Mouse (Mus musculus): ENCODE measurements around the gene Pprc1. TPM values are rescaled to one million over a fixed set of nuclear protein-coding genes. Genes with fewer than 3 reads are reported as not detected.
A peak's percentile ranks its signal among the peaks of the same experiment; 100 is the strongest.

Pprc1 gene
- polyA plus RNA-seq, 1 experiment from 2014 or later = 50.2 TPM

GRCm38 (mm10) chr19:46037925-46038850 lies 6.5 kb upstream of the Pprc1 start:
- no peak for DNase-seq (ENCODE audit: low spot score)
- Histone ChIP-seq H3K4me1 (peaks cover 63% of the 10 kb centered on the region), H3K27me3 (ENCODE audit: insufficient read depth, poor library complexity, severe bottlenecking) (no peaks in the 10 kb centered on the region), H3K36me3 (peaks cover 36% of the 10 kb centered on the region), H3K4me3 (peak overlapping the region; percentile 97), H3K9me3 (no peaks in the 10 kb centered on the region), H3K27ac (peak overlapping the region; percentile 96)
- 21% methylated on average over 13 of the region's 13 CpGs for WGBS

- no peak for DNase-seq (ENCODE audit: low spot score)
- H3K27ac ChIP-seq = peak overlapping the region; percentile 96
- peaks cover 30% of the 10 kb centered on the region for H3K36me3 ChIP-seq
- WGBS = under 1% methylated on average over 16 of the region's 17 CpGs
- peaks cover 70% of the 10 kb centered on the region for H3K4me1 ChIP-seq
- no peaks in the 10 kb centered on the region for H3K27me3 ChIP-seq (ENCODE audit: insufficient read depth, poor library complexity, severe bottlenecking)
- H3K4me3 ChIP-seq = peak overlapping the region; percentile 97
- H3K9me3 ChIP-seq = no peaks in the 10 kb centered on the region
Measured at GRCm38 (mm10) chr19:46038851-46039260, 5.8 kb upstream of the Pprc1 start.

- H3K27me3 ChIP-seq (ENCODE audit: insufficient read depth, poor library complexity, severe bottlenecking) = no peaks in the 10 kb centered on the region
- H3K36me3 ChIP-seq = peaks cover 23% of the 10 kb centered on the region
- H3K4me1 ChIP-seq = peaks cover 75% of the 10 kb centered on the region
- H3K27ac ChIP-seq = peak overlapping the region; percentile 96
- peak; percentile 94 for DNase-seq (ENCODE audit: low spot score)
- 2% methylated on average over 27 of the region's 30 CpGs for WGBS
- peak overlapping the region; percentile 97 for H3K4me3 ChIP-seq
- H3K9me3 ChIP-seq = no peaks in the 10 kb centered on the region
Measured at GRCm38 (mm10) chr19:46039478-46039877, 5.2 kb upstream of the Pprc1 start.

- peak overlapping the region; percentile 96 for H3K27ac ChIP-seq
- peaks cover 15% of the 10 kb centered on the region for H3K36me3 ChIP-seq
- peaks cover 75% of the 10 kb centered on the region for H3K4me1 ChIP-seq
- peak overlapping the region; percentile 97 for H3K4me3 ChIP-seq
- H3K27me3 ChIP-seq (ENCODE audit: insufficient read depth, poor library complexity, severe bottlenecking) = no peaks in the 10 kb centered on the region
- WGBS = 43% methylated on average over 14 of the region's 14 CpGs
- DNase-seq (ENCODE audit: low spot score) = no peak
- no peaks in the 10 kb centered on the region for H3K9me3 ChIP-seq
Measured at GRCm38 (mm10) chr19:46040149-46040902, 4.4 kb upstream of the Pprc1 start.

GRCm38 (mm10) chr19:46041299-46041932 lies 3.3 kb upstream of the Pprc1 start:
- Histone ChIP-seq H3K27me3 (ENCODE audit: insufficient read depth, poor library complexity, severe bottlenecking) (no peaks in the 10 kb centered on the region), H3K9me3 (no peaks in the 10 kb centered on the region), H3K27ac (peak overlapping the region; percentile 98), H3K4me3 (peak overlapping the region; percentile 93), H3K36me3 (peaks cover 4% of the 10 kb centered on the region), H3K4me1 (peaks cover 81% of the 10 kb centered on the region)
- no peak for DNase-seq (ENCODE audit: low spot score)
- 37% methylated on average over 7 of the region's 7 CpGs for WGBS

GRCm38 (mm10) chr19:46041933-46042475 lies 2.7 kb upstream of the Pprc1 start:
- DNase-seq (ENCODE audit: low spot score) = peak; percentile 92
- H3K36me3 ChIP-seq = no peaks in the 10 kb centered on the region
- no peaks in the 10 kb centered on the region for H3K9me3 ChIP-seq
- H3K27me3 ChIP-seq (ENCODE audit: insufficient read depth, poor library complexity, severe bottlenecking) = no peaks in the 10 kb centered on the region
- peak overlapping the region; percentile 93 for H3K4me3 ChIP-seq
- H3K27ac ChIP-seq = peak overlapping the region; percentile 98
- WGBS = under 1% methylated on average over 13 of the region's 14 CpGs
- peaks cover 81% of the 10 kb centered on the region for H3K4me1 ChIP-seq

- Histone ChIP-seq H3K9me3 (no peaks in the 10 kb centered on the region), H3K27ac (peak overlapping the region; percentile 98), H3K4me1 (peaks cover 81% of the 10 kb centered on the region), H3K4me3 (peak overlapping the region; percentile 93), H3K36me3 (no peaks in the 10 kb centered on the region), H3K27me3 (ENCODE audit: insufficient read depth, poor library complexity, severe bottlenecking) (no peaks in the 10 kb centered on the region)
- 8% methylated on average over 6 of the region's 6 CpGs for WGBS
- no peak for DNase-seq (ENCODE audit: low spot score)
Measured at GRCm38 (mm10) chr19:46042476-46043011, 2.1 kb upstream of the Pprc1 start.

- no peak for DNase-seq (ENCODE audit: low spot score)
- no peaks in the 10 kb centered on the region for H3K36me3 ChIP-seq
- peak overlapping the region; percentile 93 for H3K4me3 ChIP-seq
- H3K27me3 ChIP-seq (ENCODE audit: insufficient read depth, poor library complexity, severe bottlenecking) = no peaks in the 10 kb centered on the region
- WGBS = 66% methylated on average over 7 of the region's 7 CpGs
- peak overlapping the region; percentile 98 for H3K27ac ChIP-seq
- peaks cover 73% of the 10 kb centered on the region for H3K4me1 ChIP-seq
- H3K9me3 ChIP-seq = no peaks in the 10 kb centered on the region
Measured at GRCm38 (mm10) chr19:46043380-46043779, 1.3 kb upstream of the Pprc1 start.

GRCm38 (mm10) chr19:46044993-46045695 lies 458 bp downstream of the Pprc1 start, which contains the start of gene Ldb1:
TSS of gene Ldb1 (minus strand) at chr19:46045214.
- no peaks in the 10 kb centered on the region for H3K27me3 ChIP-seq (ENCODE audit: insufficient read depth, poor library complexity, severe bottlenecking)
- no peaks in the 10 kb centered on the region for H3K36me3 ChIP-seq
- peaks cover 63% of the 10 kb centered on the region for H3K4me1 ChIP-seq
- H3K4me3 ChIP-seq = peak within 1 kb of the TSS; percentile 93
- WGBS = under 1% methylated on average over 82 of the region's 84 CpGs
- peak within 1 kb of the TSS; percentile 98 for H3K27ac ChIP-seq
- DNase-seq (ENCODE audit: low spot score) = peak; percentile 93
- no peaks in the 10 kb centered on the region for H3K9me3 ChIP-seq

- WGBS = 0% methylated on average over 7 of the region's 7 CpGs
- Histone ChIP-seq H3K9me3 (no peaks in the 10 kb centered on the region), H3K27ac (peak overlapping the region; percentile 98), H3K36me3 (no peaks in the 10 kb centered on the region), H3K4me1 (peaks cover 58% of the 10 kb centered on the region), H3K4me3 (peak overlapping the region; percentile 93), H3K27me3 (ENCODE audit: insufficient read depth, poor library complexity, severe bottlenecking) (no peaks in the 10 kb centered on the region)
- no peak for DNase-seq (ENCODE audit: low spot score)
Measured at GRCm38 (mm10) chr19:46045696-46046311, 1.1 kb downstream of the Pprc1 start.

- no peak for DNase-seq (ENCODE audit: low spot score)
- 2% methylated on average over 10 of the region's 10 CpGs for WGBS
- no peaks in the 10 kb centered on the region for H3K9me3 ChIP-seq
- no peaks in the 10 kb centered on the region for H3K36me3 ChIP-seq
- peak overlapping the region; percentile 93; the same call in 1 of the 2 replicates for H3K4me3 ChIP-seq
- peak overlapping the region; percentile 98 for H3K27ac ChIP-seq
- H3K27me3 ChIP-seq (ENCODE audit: insufficient read depth, poor library complexity, severe bottlenecking) = no peaks in the 10 kb centered on the region
- peaks cover 50% of the 10 kb centered on the region for H3K4me1 ChIP-seq
Measured at GRCm38 (mm10) chr19:46046621-46047025, 1.9 kb downstream of the Pprc1 start.
